Mouse (Mus musculus) spleen, adult 2 months (tissue): ENCODE results near the gene Zc3h12c.

Experiments used
- CTCF ChIP-seq: fragments of 200-500 bp; IDR thresholded peaks from 2 replicates; pipeline ENCODE4 v1.5.1; 2011; ENCODE audit warnings: mild to moderate bottlenecking, inconsistent platforms; ENCODE audit not compliant: insufficient read depth, insufficient read length, insufficient replicate concordance; ENCODE audit errors: extremely low read depth
- POLR2A ChIP-seq: fragments of 200-500 bp; IDR thresholded peaks from 2 replicates; pipeline ENCODE4 v1.6.1; 2011; ENCODE audit warnings: low read depth, low read length, inconsistent platforms

GRCm38 (mm10) chr9:52077692-52078091 lies 90.7 kb downstream of the Zc3h12c start:
- no peak for TF ChIP-seq POLR2A
- no peak for TF ChIP-seq CTCF
